22 mouse cellular contexts compared by ENCODE assay signal in genomic region chr13:100536149-100536548, GRCm38 (mm10). TPM values are rescaled to one million over a fixed set of nuclear protein-coding genes. Genes with fewer than 3 reads are reported as not detected.
"Had no signal": no experiment of that assay in that cellular context is flagged by ENCODE, and none has a peak within 500 bp of the region (broad histone marks: within the 10 kb centered on the region; RNA-seq: fewer than 3 reads in every experiment).

No protein-coding gene starts in this region.

- H3K27ac ChIP-seq: kidney, embryonic 15.5 days; left cerebral cortex, adult 2 months; limb, embryonic 10.5 days; limb, embryonic 13.5 days; liver, embryonic 12.5 days; liver, embryonic 15.5 days; lung, embryonic 15.5 days; midbrain, embryonic 10.5 days; midbrain, embryonic 13.5 days had no signal

- H3K4me1 ChIP-seq: kidney, embryonic 15.5 days; limb, embryonic 10.5 days; liver, embryonic 12.5 days; liver, embryonic 15.5 days; lung, embryonic 15.5 days; megakaryocyte, embryonic 14.5 days; midbrain, embryonic 10.5 days; midbrain, embryonic 13.5 days had no signal

- H3K27me3 ChIP-seq: kidney, embryonic 15.5 days; limb, embryonic 13.5 days; liver, embryonic 12.5 days; liver, embryonic 15.5 days; lung, embryonic 15.5 days; midbrain, embryonic 13.5 days had no signal

- H3K36me3 ChIP-seq: kidney, embryonic 15.5 days; limb, embryonic 10.5 days; limb, embryonic 13.5 days; liver, embryonic 12.5 days; liver, embryonic 15.5 days; midbrain, embryonic 10.5 days; midbrain, embryonic 13.5 days had no signal

- DNase-seq: kidney, adult 18-20 months; kidney, postnatal 10 days; kidney, postnatal 36 days; layer of hippocampus, postnatal 36 days; liver; lung, adult 18-20 months; lung, postnatal 10 days; lung, postnatal 36 days; spleen, adult 18-20 months; thymus, postnatal 25 days had no signal

- ATAC-seq: liver, embryonic 12.5 days; midbrain, embryonic 13.5 days; midbrain, embryonic 16.5 days had no signal

- H3K9me3 ChIP-seq: kidney, embryonic 15.5 days; limb, embryonic 10.5 days; limb, embryonic 13.5 days; liver, embryonic 12.5 days; liver, embryonic 15.5 days; lung, embryonic 15.5 days; megakaryocyte, embryonic 14.5 days; midbrain, embryonic 10.5 days; midbrain, embryonic 13.5 days had no signal

- H3K4me3 ChIP-seq: kidney, embryonic 15.5 days; left cerebral cortex, adult 2 months; limb, embryonic 10.5 days; limb, embryonic 13.5 days; liver, embryonic 12.5 days; liver, embryonic 15.5 days; lung, embryonic 15.5 days; megakaryocyte, embryonic 14.5 days; midbrain, embryonic 10.5 days; midbrain, embryonic 13.5 days had no signal

- H3K4me2 ChIP-seq: kidney, embryonic 15.5 days; limb, embryonic 13.5 days; liver, embryonic 12.5 days; liver, embryonic 15.5 days; lung, embryonic 15.5 days; midbrain, embryonic 13.5 days had no signal

- H3K9ac ChIP-seq: kidney, embryonic 15.5 days; limb, embryonic 13.5 days; liver, embryonic 12.5 days; liver, embryonic 15.5 days; lung, embryonic 15.5 days; midbrain, embryonic 13.5 days had no signal

RNA-seq across cellular contexts. Expression of gene Ocln, which starts 16.4 kb away (rescaled TPM):
- total RNA-seq: monocyte, adult 5-6 weeks had no signal
